Mouse (Mus musculus): Measurements from ENCODE around the gene Gm3250.
"Not testable (repeated sequence)": the region's sequence is repeated elsewhere in the genome, so short reads cannot be mapped to it uniquely, and the experiment has no call there.

The Gm3250 gene

GRCm38 (mm10) chr10:77782442-77782841 is at the start of gene Gm3250:
Gene Gm3250 (minus strand): TSS chr10:77782542.
- not testable (repeated sequence) for DNase-seq (ENCODE audit: low spot score)

- no peak for DNase-seq (ENCODE audit: low spot score)
Observed at GRCm38 (mm10) chr10:77826951-77827350, 44.6 kb upstream of the Gm3250 start, which contains the start of gene Krtap10-4. Gene Krtap10-4 (minus strand): TSS chr10:77827095.

- no peak for DNase-seq (ENCODE audit: low spot score)
Observed at GRCm38 (mm10) chr10:77819203-77819602, 36.9 kb upstream of the Gm3250 start.

GRCm38 (mm10) chr10:77818523-77818922 is 36.2 kb upstream of the Gm3250 start:
- DNase-seq (ENCODE audit: low spot score): no peak

GRCm38 (mm10) chr10:77815514-77815913 is 33.2 kb upstream of the Gm3250 start:
- DNase-seq (ENCODE audit: low spot score): no peak

GRCm38 (mm10) chr10:77814382-77814781 is 32.0 kb upstream of the Gm3250 start, which contains the start of gene Gm2696:
Gene Gm2696 (plus strand): TSS chr10:77814682.
- DNase-seq (ENCODE audit: low spot score): no peak

GRCm38 (mm10) chr10:77811743-77812142 is 29.4 kb upstream of the Gm3250 start, which contains the start of gene Gm9507:
Gene Gm9507 (minus strand): TSS chr10:77811843.
- DNase-seq (ENCODE audit: low spot score): no peak

- no peak for DNase-seq (ENCODE audit: low spot score)
Observed at GRCm38 (mm10) chr10:77804095-77804494, 21.8 kb upstream of the Gm3250 start.

GRCm38 (mm10) chr10:77798921-77799508 is 16.7 kb upstream of the Gm3250 start, which contains the start of gene Gm19668:
Gene Gm19668 (minus strand): TSS chr10:77799133.
- no peak for DNase-seq (ENCODE audit: low spot score)

GRCm38 (mm10) chr10:77798164-77798920 is 16.0 kb upstream of the Gm3250 start:
- not testable (repeated sequence) for DNase-seq (ENCODE audit: low spot score)

GRCm38 (mm10) chr10:77797677-77798076 is 15.3 kb upstream of the Gm3250 start:
- no peak for DNase-seq (ENCODE audit: low spot score)

GRCm38 (mm10) chr10:77794976-77795375 is 12.6 kb upstream of the Gm3250 start, which contains the start of gene Gm9639:
Gene Gm9639 (minus strand): TSS chr10:77795076.
- DNase-seq (ENCODE audit: low spot score): no peak

GRCm38 (mm10) chr10:77788621-77789020 is 6.3 kb upstream of the Gm3250 start:
- no peak for DNase-seq (ENCODE audit: low spot score)

GRCm38 (mm10) chr10:77787876-77788275 is 5.5 kb upstream of the Gm3250 start, which contains the start of gene Gm7137:
Gene Gm7137 (minus strand): TSS chr10:77788200.
- DNase-seq (ENCODE audit: low spot score): not testable (repeated sequence)

GRCm38 (mm10) chr10:77783396-77783795 is 1.1 kb upstream of the Gm3250 start:
- not testable (repeated sequence) for DNase-seq (ENCODE audit: low spot score)

GRCm38 (mm10) chr10:77776844-77777243 is 5.5 kb downstream of the Gm3250 start, which contains the start of gene Gm7138:
Gene Gm7138 (minus strand): TSS chr10:77776944.
- DNase-seq (ENCODE audit: low spot score): not testable (repeated sequence)

- not testable (repeated sequence) for DNase-seq (ENCODE audit: low spot score)
Observed at GRCm38 (mm10) chr10:77772142-77772541, 10.2 kb downstream of the Gm3250 start.

- DNase-seq (ENCODE audit: low spot score): not testable (repeated sequence)
Observed at GRCm38 (mm10) chr10:77771225-77771624, 11.1 kb downstream of the Gm3250 start, which contains the start of gene Gm3238. Gene Gm3238 (minus strand): TSS chr10:77771325.

- no peak for DNase-seq (ENCODE audit: low spot score)
Observed at GRCm38 (mm10) chr10:77769727-77770126, 12.6 kb downstream of the Gm3250 start.

- DNase-seq (ENCODE audit: low spot score): not testable (repeated sequence)
Observed at GRCm38 (mm10) chr10:77759582-77759981, 22.8 kb downstream of the Gm3250 start, which contains the start of gene Gm3233. Gene Gm3233 (minus strand): TSS chr10:77759682.

GRCm38 (mm10) chr10:77753448-77753847 is 28.9 kb downstream of the Gm3250 start:
- DNase-seq (ENCODE audit: low spot score): no peak

- DNase-seq (ENCODE audit: low spot score): not testable (repeated sequence)
Observed at GRCm38 (mm10) chr10:77752312-77752711, 30.0 kb downstream of the Gm3250 start.

GRCm38 (mm10) chr10:77751254-77751653 is 31.1 kb downstream of the Gm3250 start, which contains the start of gene Gm9736:
Gene Gm9736 (minus strand): TSS chr10:77751354.
- not testable (repeated sequence) for DNase-seq (ENCODE audit: low spot score)
